Mouse (Mus musculus): Measurements from ENCODE around the gene Spen.
A peak's percentile ranks its signal among the peaks of the same experiment; 100 is the strongest.

The Spen gene

DNA sequence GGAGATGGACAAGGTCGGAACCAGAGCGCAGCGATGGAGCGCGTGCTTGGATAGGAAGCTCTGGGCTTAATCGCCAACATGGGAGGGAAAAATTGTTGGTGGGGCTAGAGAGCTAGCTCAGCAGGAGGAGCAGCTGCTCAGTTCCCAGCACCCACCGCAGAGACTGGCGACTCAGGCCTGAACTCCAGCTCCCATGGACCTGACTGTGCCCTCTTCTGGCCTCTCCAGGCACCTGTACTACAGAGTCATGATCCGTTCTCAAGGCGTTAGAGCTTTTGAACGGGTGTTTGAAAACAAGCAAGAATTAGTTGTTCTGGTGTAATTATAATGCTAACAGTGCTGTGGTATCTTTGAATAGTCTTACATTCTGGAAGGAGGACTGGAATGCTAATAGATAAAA is 9.5 kb downstream of the Spen start:
- DNase-seq (ENCODE audit: low read depth, low spot score), result no peak

- DNase-seq (ENCODE audit: low read depth, low spot score), result no peak
Observed at GRCm38 (mm10) chr4:141526936-141527650, 11.3 kb downstream of the Spen start.

DNA sequence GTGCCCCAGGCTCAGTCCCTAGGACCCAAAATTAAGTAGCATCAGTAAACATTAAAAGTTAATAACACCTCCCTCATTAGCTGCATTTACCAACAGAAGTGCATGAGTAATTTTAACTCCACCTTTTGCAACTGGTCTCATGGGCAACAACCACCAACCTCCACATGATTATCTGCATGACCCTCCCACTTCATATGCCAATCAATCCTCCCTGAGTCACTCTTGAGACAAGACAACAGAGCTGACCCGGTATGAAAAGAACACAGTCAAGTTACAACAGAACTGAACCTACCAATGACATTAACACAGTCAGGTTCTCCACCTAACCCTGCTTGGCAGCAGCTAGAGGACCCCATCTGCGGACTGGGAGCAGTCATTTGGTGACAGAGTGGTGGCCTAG is 12.5 kb downstream of the Spen start:
- DNase-seq (ENCODE audit: low read depth, low spot score), result no peak

GRCm38 (mm10) chr4:141524658-141525057 is 13.7 kb downstream of the Spen start:
- no peak for DNase-seq (ENCODE audit: low read depth, low spot score)

- no peak for DNase-seq (ENCODE audit: low read depth, low spot score)
Observed at GRCm38 (mm10) chr4:141523128-141523527, 15.3 kb downstream of the Spen start.

DNA sequence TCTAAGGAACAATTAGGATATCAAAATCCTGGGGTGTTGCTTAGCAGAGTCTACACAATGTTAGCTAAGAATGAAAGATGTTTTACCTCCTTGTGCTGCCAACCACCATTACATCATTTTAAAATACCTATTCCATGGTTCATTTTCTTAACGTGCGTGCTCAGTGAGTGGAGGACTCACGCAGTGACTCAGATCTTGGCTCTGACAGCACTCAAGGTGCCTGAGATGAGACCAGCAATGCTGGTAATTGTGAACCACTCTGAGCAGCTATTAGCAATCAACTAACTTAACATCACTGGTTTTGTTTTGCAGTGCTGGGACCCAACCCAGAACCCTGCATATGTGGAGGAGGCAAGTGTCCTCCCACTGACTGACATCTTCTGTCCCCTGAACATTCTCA is 20.0 kb downstream of the Spen start:
- DNase-seq (ENCODE audit: low read depth, low spot score), result no peak

DNA sequence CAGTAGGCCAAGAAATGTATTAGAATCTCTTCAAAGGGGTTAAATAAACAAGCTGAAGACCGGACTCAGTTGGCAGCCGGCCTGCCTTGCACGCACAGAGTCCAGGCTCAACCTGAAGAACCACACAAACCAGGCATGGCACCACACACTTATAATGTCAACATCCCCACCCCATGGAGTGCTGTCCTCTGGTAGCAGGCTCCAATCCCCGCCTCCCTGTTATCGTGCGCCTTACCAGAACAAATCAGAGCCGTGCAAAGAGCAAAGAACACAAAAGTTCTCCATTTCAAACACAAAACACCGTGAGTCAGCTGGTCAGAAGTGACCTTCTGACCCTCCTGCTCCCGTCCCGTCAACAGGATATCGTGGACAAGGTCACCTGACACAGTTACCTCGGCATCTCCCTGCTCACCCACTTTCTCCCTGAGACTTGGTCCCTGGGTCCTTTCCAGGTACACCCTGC is 24.2 kb downstream of the Spen start:
- no peak for DNase-seq (ENCODE audit: low read depth, low spot score)

DNA sequence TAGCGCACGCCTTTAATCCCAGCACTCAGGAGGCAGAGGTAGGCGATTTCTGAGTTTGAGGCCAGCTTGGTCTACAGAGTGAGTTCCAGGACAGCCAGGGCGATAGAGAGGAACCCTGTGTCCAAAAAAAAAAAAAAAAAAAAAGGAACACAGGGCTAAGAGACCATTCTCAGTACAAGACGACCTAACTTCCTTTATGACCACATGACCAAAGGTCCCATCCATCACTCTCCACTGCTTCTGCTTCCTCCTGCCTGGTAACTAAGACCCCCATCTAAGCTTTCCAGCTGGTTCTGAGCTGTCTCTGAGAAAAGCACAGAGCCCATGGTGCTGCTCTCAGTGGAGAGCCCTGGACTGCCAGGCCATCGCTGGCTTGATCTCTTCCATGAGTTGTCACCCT is 26.3 kb downstream of the Spen start:
- no peak for DNase-seq (ENCODE audit: low read depth, low spot score)

DNA sequence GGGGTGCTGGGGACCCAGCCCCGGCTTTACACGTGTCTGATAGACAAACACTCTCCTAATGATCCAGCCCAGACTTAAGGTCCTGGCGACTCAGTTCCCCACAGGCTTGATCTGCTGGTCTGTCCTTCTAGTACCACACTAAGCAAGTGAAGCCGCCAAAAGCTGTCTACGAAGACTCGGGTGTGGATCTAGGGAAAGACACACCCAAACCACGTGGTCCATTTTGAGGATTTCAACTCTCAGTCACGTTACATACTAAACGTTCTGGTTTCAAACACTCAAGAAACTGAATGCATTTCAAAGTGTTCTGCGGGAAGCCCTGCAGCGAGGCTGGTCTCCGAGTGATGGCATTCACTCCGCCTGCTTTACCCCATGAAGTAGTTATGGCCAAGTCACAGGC is 27.9 kb downstream of the Spen start:
- DNase-seq (ENCODE audit: low read depth, low spot score), result no peak

DNA sequence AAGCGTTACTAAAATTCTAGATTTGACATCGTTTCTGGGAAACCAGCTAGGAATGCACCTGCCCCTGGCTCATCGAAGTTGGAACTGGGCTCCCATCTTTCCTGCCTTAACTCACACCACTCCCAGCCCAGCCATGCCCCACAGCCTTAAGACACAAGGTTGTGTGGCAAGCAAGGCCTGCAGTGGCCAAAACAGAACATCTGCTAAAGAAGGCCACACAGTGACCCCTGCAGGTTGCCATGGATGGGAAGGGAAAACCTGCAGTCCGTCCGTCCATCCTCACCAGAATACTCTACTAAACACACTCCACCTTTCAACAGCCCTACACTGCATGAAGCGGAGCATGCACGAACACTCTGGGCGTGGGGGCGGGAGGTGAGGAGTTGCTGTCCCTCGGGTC is 31.5 kb downstream of the Spen start:
- DNase-seq (ENCODE audit: low read depth, low spot score), result no peak

DNA sequence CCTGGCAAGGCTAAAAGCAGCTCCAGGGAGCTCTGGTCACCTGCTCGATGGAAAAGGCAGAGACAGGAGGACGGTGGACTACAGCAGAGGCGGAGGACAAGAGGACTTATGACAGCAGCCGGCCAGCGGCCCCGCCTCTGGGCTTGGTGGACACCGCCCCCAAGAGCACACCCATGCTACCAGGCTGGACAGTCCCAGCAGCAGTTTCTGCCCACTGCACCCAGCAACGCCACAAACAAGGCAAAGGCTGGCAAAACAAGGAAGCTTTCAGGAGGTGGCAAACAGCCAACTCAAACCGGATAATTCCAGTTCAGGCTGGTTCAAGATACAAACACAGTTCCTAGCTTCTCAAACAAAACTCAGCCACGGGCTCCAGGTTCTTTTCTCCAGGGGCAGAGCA is 32.0 kb downstream of the Spen start:
- peak; percentile 58 for DNase-seq (ENCODE audit: low read depth, low spot score)

GRCm38 (mm10) chr4:141505810-141506209 is 32.6 kb downstream of the Spen start:
- DNase-seq (ENCODE audit: low read depth, low spot score), result no peak

DNA sequence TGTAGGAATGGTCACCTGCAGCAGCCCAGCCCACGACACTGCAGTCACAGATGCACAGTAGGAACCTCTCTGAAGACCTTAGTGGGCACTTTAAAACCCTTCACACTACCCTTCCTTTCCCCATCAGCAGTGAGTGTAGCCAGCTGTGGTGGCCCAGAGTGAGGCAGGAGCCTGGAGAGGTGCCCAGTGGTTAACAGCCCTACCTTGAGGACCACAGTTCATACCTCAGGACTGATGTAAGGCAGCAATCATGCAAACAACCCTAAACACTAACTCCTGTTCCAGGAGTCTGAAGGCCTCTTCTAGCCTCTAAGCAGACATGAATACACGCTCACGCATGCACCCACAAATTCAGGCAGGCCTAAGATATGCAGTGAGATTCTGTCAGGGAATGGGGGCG is 33.9 kb downstream of the Spen start:
- no peak for DNase-seq (ENCODE audit: low read depth, low spot score)

- no peak for DNase-seq (ENCODE audit: low read depth, low spot score)
Observed at GRCm38 (mm10) chr4:141502723-141503122, 35.7 kb downstream of the Spen start.

GRCm38 (mm10) chr4:141501058-141501457 is 37.3 kb downstream of the Spen start:
- DNase-seq (ENCODE audit: low read depth, low spot score), result peak; percentile 74

- no peak for DNase-seq (ENCODE audit: low read depth, low spot score)
Observed at GRCm38 (mm10) chr4:141500637-141501036, 37.8 kb downstream of the Spen start.

DNA sequence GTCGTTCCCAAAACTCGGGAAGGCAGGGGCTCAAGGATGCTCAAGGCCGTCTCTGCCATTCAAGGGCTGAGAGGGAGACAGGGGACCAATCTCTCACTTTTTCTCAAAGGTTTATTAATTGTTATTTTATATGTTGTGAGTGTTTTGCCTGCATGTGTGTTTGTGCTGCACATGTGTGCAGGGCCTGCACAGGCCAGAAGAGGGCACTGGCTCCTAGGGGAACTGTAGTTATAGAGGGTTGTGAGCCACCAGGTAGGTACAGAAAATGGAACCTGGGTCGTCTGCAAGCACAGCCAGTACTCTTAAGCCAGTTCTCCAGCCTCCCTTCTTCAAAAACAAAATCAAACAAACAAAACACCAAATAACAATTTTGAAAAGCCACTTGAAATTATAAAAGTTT is 49.7 kb downstream of the Spen start:
- DNase-seq (ENCODE audit: low read depth, low spot score), result no peak

- no peak for DNase-seq (ENCODE audit: low read depth, low spot score)
Observed at GRCm38 (mm10) chr4:141487581-141487980, 50.8 kb downstream of the Spen start.

DNA sequence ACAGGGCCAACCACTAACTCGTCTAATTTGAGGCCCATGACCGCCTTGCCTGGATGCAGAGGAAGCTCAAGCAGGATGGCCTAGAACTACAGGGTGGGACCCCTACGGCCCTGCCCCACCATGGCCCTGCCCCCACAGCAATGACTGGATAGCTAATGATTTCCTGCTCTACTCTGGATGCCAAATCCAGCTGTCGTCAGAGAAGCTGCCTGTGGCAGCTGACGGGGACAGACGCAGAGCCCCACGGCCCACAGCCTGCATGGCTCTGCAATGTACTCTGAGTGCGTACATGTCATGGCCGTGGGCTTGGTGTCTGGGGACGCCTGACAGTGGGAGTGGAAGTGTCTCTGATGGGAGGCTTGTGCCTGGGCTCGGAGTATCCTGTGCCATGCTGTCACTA is 54.3 kb downstream of the Spen start:
- no peak for DNase-seq (ENCODE audit: low read depth, low spot score)

DNA sequence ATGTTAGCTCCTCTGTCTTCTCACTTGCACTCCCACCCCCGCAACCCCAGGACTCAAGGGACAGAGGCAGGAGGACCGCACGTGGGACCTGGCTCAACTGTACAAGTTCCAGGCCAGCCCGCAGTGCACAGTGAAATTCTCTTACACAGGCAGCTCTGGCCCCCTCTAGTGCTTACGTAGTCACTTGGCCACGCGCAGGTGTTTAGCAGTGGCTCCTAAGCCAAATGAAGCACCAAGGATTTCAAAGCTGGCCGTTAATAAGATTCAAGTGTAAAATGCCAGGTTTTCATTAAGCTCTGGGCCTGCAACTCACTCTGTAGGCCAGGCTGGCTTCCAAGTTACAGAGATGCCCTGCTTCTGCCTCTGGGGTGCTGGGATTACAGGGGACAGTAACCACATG is 59.0 kb downstream of the Spen start:
- no peak for DNase-seq (ENCODE audit: low read depth, low spot score)

DNA sequence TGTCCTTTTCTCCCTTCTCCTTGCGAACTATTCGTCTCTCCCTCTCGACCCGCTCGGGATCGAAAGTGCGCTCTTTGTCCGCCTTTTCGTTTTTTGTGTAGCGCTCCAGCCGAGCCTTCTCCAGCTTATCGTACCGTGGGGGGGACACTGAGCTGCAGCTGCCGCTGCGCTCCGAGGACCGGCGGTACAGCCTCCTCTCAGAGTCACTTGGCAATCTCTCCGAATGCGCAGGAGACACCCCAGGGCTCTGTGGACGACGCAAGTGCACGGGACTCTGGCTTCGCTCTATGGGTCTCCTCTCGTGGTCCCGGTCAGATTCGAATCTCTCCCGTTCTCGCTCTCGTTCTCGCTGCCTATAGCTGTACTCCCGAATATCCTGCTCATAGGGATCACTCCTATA is 59.6 kb downstream of the Spen start:
- no peak for DNase-seq (ENCODE audit: low read depth, low spot score)

GRCm38 (mm10) chr4:141478225-141478624 is 60.2 kb downstream of the Spen start:
- no peak for DNase-seq (ENCODE audit: low read depth, low spot score)

DNA sequence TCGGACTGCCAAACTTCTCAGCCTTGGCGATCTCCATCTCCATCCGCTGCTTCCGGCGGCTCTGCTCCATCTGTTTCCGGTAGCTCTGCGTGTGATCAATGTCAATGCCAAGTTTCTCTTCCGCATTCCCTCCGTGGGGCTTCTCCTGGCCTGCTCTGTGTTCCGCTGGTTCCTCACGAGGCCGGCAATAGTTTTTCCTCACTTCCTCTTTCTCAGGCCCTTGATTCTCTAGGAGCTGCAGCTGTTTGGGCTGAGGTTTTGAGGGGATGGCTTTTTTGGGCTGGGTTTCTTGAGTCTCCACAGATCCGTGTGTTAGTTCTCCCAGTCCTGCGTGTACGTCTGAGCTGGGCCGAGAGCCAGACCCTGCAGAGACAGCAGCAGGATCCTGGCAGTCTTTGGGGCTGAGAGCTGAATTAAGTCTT is 60.7 kb downstream of the Spen start:
- peak; percentile 79 for DNase-seq (ENCODE audit: low read depth, low spot score)

DNA sequence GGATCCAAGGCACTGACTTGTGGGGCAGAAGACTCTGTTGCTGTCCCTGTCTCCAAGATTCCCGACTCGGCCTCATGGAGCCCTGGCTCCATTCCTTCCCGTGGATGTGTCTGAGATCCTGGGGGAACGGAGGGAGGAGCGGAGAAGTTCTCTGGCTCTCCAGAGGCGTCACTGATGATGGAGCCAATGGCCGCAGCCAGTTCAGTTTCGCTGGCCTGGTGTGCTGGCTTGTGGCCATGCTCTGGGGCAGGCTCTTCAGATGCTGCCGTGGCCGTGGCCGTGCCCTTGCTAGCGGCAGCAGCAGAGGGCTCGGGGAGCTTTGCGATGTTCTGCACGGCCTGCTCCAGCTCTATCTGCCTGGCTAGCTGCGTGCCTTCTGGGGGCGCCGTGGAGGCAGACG is 64.0 kb downstream of the Spen start:
- no peak for DNase-seq (ENCODE audit: low read depth, low spot score)

Data from telencephalon, adult 2 months (tissue).